Mouse (Mus musculus): ENCODE results near the gene Foxj1. TPM values are rescaled to one million over a fixed set of nuclear protein-coding genes. Genes with fewer than 3 reads are reported as not detected.

Gene Foxj1
- total and polyA plus RNA-seq, 3 experiments = 0.05 to 0.11 TPM; not detected in 1

DNA sequence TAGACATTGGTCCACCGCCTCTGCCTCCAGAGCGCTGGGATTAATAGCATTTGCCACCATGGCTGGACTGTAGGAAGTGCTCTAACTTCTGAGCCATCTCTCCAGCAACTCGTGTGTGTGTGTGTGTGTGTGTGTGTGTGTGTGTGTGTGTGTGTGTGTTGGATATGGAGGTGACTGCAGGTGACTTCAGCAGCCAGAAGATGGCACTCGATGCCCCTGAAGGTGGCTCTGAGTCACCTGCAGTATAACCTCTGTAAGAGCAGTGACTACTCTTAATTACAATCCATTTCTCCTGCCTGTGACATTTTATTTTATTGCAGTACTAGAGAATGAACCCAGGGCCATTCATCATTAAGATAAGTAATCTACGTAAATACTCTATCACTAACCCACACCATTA lies 16.1 kb upstream of the Foxj1 start:
- Histone ChIP-seq H3K9me3 (replicated peaks) (peaks cover 2% of the 10 kb centered on the region; the same call in 1 of the 2 replicates), H3K4me1 (ENCODE audit: insufficient read depth, low read depth, low read length) (peaks cover 4% of the 10 kb centered on the region; the same call in 1 of the 2 replicates), H3K27me3 (ENCODE audit: insufficient read depth, low read length) (peaks cover 51% of the 10 kb centered on the region), H3K4me3 (ENCODE audit: low read depth, low read length) (no peak overlapping the region), H3K36me3 (replicated peaks) (peaks cover 29% of the 10 kb centered on the region)
- DNase-seq (ENCODE audit: low spot score) (no peak), ATAC-seq (ENCODE audit: extremely low read depth, insufficient number of reproducible peaks, low FRiP score, poor library complexity, severe bottlenecking) (no peak)
- no peak for TF ChIP-seq GATA2 (IDR thresholded peaks at IDR 0.05; ENCODE audit: borderline replicate concordance, low read depth, low read length)
- no peak for TF ChIP-seq GATA1 (IDR thresholded peaks at IDR 0.05; ENCODE audit: borderline replicate concordance, low read length)

GRCm38 (mm10) chr11:116347955-116348354 lies 12.8 kb upstream of the Foxj1 start:
- ATAC-seq (ENCODE audit: extremely low read depth, insufficient number of reproducible peaks, low FRiP score, poor library complexity, severe bottlenecking) (no peak), DNase-seq (ENCODE audit: low spot score) (no peak)
- Histone ChIP-seq H3K4me1 (ENCODE audit: insufficient read depth, low read depth, low read length) (peaks cover 4% of the 10 kb centered on the region; the same call in 1 of the 2 replicates), H3K9me3 (replicated peaks) (no peaks in the 10 kb centered on the region), H3K36me3 (replicated peaks) (peaks cover 23% of the 10 kb centered on the region), H3K4me3 (ENCODE audit: low read depth, low read length) (no peak overlapping the region), H3K27me3 (ENCODE audit: insufficient read depth, low read length) (peaks cover 51% of the 10 kb centered on the region)
- no peak for TF ChIP-seq POLR2AphosphoS5 (IDR thresholded peaks at IDR 0.05; ENCODE audit: insufficient replicate concordance, low read depth, low read length)
- no peak for TF ChIP-seq GATA1 (IDR thresholded peaks at IDR 0.05; ENCODE audit: borderline replicate concordance, low read length)
- no peak for TF ChIP-seq TAL1 (conservative IDR thresholded peaks at IDR 0.05; ENCODE audit: low read depth, low read length)
- TF ChIP-seq GATA2 (IDR thresholded peaks at IDR 0.05; ENCODE audit: borderline replicate concordance, low read depth, low read length) = no peak
- TF ChIP-seq CTCF (IDR thresholded peaks at IDR 0.05; ENCODE audit: low read depth, low read length) = no peak

GRCm38 (mm10) chr11:116347012-116347411 lies 11.8 kb upstream of the Foxj1 start:
- Histone ChIP-seq H3K4me3 (ENCODE audit: low read depth, low read length) (no peak overlapping the region), H3K9me3 (replicated peaks) (no peaks in the 10 kb centered on the region), H3K36me3 (replicated peaks) (peaks cover 23% of the 10 kb centered on the region), H3K27me3 (ENCODE audit: insufficient read depth, low read length) (peaks cover 59% of the 10 kb centered on the region), H3K4me1 (ENCODE audit: insufficient read depth, low read depth, low read length) (peaks cover 4% of the 10 kb centered on the region; the same call in 1 of the 2 replicates)
- TF ChIP-seq TAL1 (conservative IDR thresholded peaks at IDR 0.05; ENCODE audit: low read depth, low read length) (no peak), GATA2 (IDR thresholded peaks at IDR 0.05; ENCODE audit: borderline replicate concordance, low read depth, low read length) (no peak), POLR2AphosphoS5 (IDR thresholded peaks at IDR 0.05; ENCODE audit: insufficient replicate concordance, low read depth, low read length) (no peak), GATA1 (IDR thresholded peaks at IDR 0.05; ENCODE audit: borderline replicate concordance, low read length) (no peak), CTCF (IDR thresholded peaks at IDR 0.05; ENCODE audit: low read depth, low read length) (no peak)
- DNase-seq (ENCODE audit: low spot score) (no peak), ATAC-seq (ENCODE audit: extremely low read depth, insufficient number of reproducible peaks, low FRiP score, poor library complexity, severe bottlenecking) (no peak)

- TF ChIP-seq POLR2AphosphoS5 (IDR thresholded peaks at IDR 0.05; ENCODE audit: insufficient replicate concordance, low read depth, low read length) (no peak), GATA2 (IDR thresholded peaks at IDR 0.05; ENCODE audit: borderline replicate concordance, low read depth, low read length) (no peak), CTCF (IDR thresholded peaks at IDR 0.05; ENCODE audit: low read depth, low read length) (no peak), TAL1 (conservative IDR thresholded peaks at IDR 0.05; ENCODE audit: low read depth, low read length) (no peak), GATA1 (IDR thresholded peaks at IDR 0.05; ENCODE audit: borderline replicate concordance, low read length) (no peak)
- peaks cover 65% of the 10 kb centered on the region for H3K27me3 ChIP-seq (ENCODE audit: insufficient read depth, low read length)
- no peak for ATAC-seq (ENCODE audit: extremely low read depth, insufficient number of reproducible peaks, low FRiP score, poor library complexity, severe bottlenecking)
- H3K9me3 ChIP-seq (replicated peaks) = no peaks in the 10 kb centered on the region
- DNase-seq (ENCODE audit: low spot score) = no peak
- peaks cover 15% of the 10 kb centered on the region for H3K36me3 ChIP-seq (replicated peaks)
- H3K4me3 ChIP-seq (ENCODE audit: low read depth, low read length) = no peak overlapping the region
- H3K4me1 ChIP-seq (ENCODE audit: insufficient read depth, low read depth, low read length) = 0 out of 2 replicates have a peak, but pooled peaks cover 2% of the 10 kb centered on the region
Measured at GRCm38 (mm10) chr11:116342069-116342791, 7.0 kb upstream of the Foxj1 start.

- Histone ChIP-seq H3K36me3 (replicated peaks) (no peaks in the 10 kb centered on the region), H3K9me3 (replicated peaks) (no peaks in the 10 kb centered on the region), H3K4me1 (ENCODE audit: insufficient read depth, low read depth, low read length) (peaks cover 18% of the 10 kb centered on the region), H3K4me3 (ENCODE audit: low read depth, low read length) (no peak overlapping the region), H3K27me3 (ENCODE audit: insufficient read depth, low read length) (peaks cover 87% of the 10 kb centered on the region)
- no peak for TF ChIP-seq CTCF (IDR thresholded peaks at IDR 0.05; ENCODE audit: low read depth, low read length)
- TF ChIP-seq GATA1 (IDR thresholded peaks at IDR 0.05; ENCODE audit: borderline replicate concordance, low read length) = no peak
- TF ChIP-seq POLR2AphosphoS5 (IDR thresholded peaks at IDR 0.05; ENCODE audit: insufficient replicate concordance, low read depth, low read length) = no peak
- TF ChIP-seq GATA2 (IDR thresholded peaks at IDR 0.05; ENCODE audit: borderline replicate concordance, low read depth, low read length) = no peak
- no peak for TF ChIP-seq TAL1 (conservative IDR thresholded peaks at IDR 0.05; ENCODE audit: low read depth, low read length)
- DNase-seq (ENCODE audit: low spot score) = no peak
- no peak for ATAC-seq (ENCODE audit: extremely low read depth, insufficient number of reproducible peaks, low FRiP score, poor library complexity, severe bottlenecking)
Measured at GRCm38 (mm10) chr11:116337531-116337930, 2.3 kb upstream of the Foxj1 start.

DNA sequence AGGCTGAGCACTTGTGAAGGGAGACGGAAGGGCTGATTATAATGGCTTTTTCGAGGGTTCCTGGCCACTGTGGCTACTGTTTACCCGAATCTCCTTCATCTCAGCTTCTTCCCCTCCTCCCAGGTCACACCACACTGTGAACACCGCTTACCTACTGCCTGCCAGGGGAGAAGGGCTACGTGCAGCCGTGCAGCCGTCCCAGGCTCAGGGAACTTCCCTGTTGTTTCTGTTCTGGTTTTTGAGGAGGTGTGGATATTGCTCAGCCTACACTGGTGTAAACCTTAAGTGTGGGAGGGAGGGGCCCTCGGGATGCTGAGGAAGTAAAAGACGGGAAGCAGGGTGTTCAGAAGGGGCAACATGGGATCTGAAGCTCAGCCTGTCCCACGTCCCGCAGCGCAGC lies 1.8 kb upstream of the Foxj1 start:
- TF ChIP-seq POLR2AphosphoS5 (IDR thresholded peaks at IDR 0.05; ENCODE audit: insufficient replicate concordance, low read depth, low read length) = no peak
- no peak overlapping the region for H3K4me3 ChIP-seq (ENCODE audit: low read depth, low read length)
- no peaks in the 10 kb centered on the region for H3K36me3 ChIP-seq (replicated peaks)
- H3K9me3 ChIP-seq (replicated peaks) = no peaks in the 10 kb centered on the region
- peaks cover 22% of the 10 kb centered on the region for H3K4me1 ChIP-seq (ENCODE audit: insufficient read depth, low read depth, low read length)
- DNase-seq (ENCODE audit: low spot score) = no peak
- H3K27me3 ChIP-seq (ENCODE audit: insufficient read depth, low read length) = peaks cover 87% of the 10 kb centered on the region
- no peak for ATAC-seq (ENCODE audit: extremely low read depth, insufficient number of reproducible peaks, low FRiP score, poor library complexity, severe bottlenecking)

Measured in G1E (cell line).